Mouse (Mus musculus): ENCODE results near the gene Ugp2.
"Not testable (repeated sequence)": the region's sequence is repeated elsewhere in the genome, so short reads cannot be mapped to it uniquely, and the experiment has no call there.

Ugp2 gene

GRCm38 (mm10) chr11:21332639-21333295 lies 38.2 kb downstream of the Ugp2 start:
- DNase-seq (ENCODE audit: low read depth, low spot score) = no peak

- DNase-seq (ENCODE audit: low read depth, low spot score) = no peak
These were observed 42.9 kb downstream of the Ugp2 start for GRCm38 (mm10) chr11:21328141-21328540.

GRCm38 (mm10) chr11:21327486-21327885 lies 43.5 kb downstream of the Ugp2 start:
- DNase-seq (ENCODE audit: low read depth, low spot score) = no peak

GRCm38 (mm10) chr11:21326770-21327169 lies 44.2 kb downstream of the Ugp2 start:
- no peak for DNase-seq (ENCODE audit: low read depth, low spot score)

- DNase-seq (ENCODE audit: low read depth, low spot score) = no peak
These were observed 45.2 kb downstream of the Ugp2 start for GRCm38 (mm10) chr11:21325781-21326180.

- DNase-seq (ENCODE audit: low read depth, low spot score) = no peak
These were observed 48.7 kb downstream of the Ugp2 start for GRCm38 (mm10) chr11:21322349-21322748.

- DNase-seq (ENCODE audit: low read depth, low spot score) = no peak
These were observed 49.4 kb downstream of the Ugp2 start for GRCm38 (mm10) chr11:21321577-21321976.

GRCm38 (mm10) chr11:21313922-21314657 lies 56.9 kb downstream of the Ugp2 start:
- DNase-seq (ENCODE audit: low read depth, low spot score) = no peak

GRCm38 (mm10) chr11:21309516-21309915 lies 61.5 kb downstream of the Ugp2 start:
- DNase-seq (ENCODE audit: low read depth, low spot score) = no peak

GRCm38 (mm10) chr11:21308119-21308518 lies 62.9 kb downstream of the Ugp2 start:
- DNase-seq (ENCODE audit: low read depth, low spot score) = no peak

- DNase-seq (ENCODE audit: low read depth, low spot score) = no peak
These were observed 63.8 kb downstream of the Ugp2 start for GRCm38 (mm10) chr11:21307078-21307668.

GRCm38 (mm10) chr11:21303619-21304018 lies 67.4 kb downstream of the Ugp2 start:
- no peak for DNase-seq (ENCODE audit: low read depth, low spot score)

- no peak for DNase-seq (ENCODE audit: low read depth, low spot score)
These were observed 75.5 kb downstream of the Ugp2 start for GRCm38 (mm10) chr11:21295486-21295885.

GRCm38 (mm10) chr11:21288153-21288552 lies 82.8 kb downstream of the Ugp2 start:
- not testable (repeated sequence) for DNase-seq (ENCODE audit: low read depth, low spot score)

GRCm38 (mm10) chr11:21286391-21286790 lies 84.6 kb downstream of the Ugp2 start:
- no peak for DNase-seq (ENCODE audit: low read depth, low spot score)

- no peak for DNase-seq (ENCODE audit: low read depth, low spot score)
These were observed 94.8 kb downstream of the Ugp2 start for GRCm38 (mm10) chr11:21276151-21276550.
